Mouse (Mus musculus) cerebellum, postnatal 4 days (tissue): ENCODE results near the gene Stac3.
A peak's percentile ranks its signal among the peaks of the same experiment; 100 is the strongest.

Experiments
- DNase-seq, 2 experiments: peaks; one replicate each; pipeline ENCODE4 v3.0.0; 2022; ENCODE audit warnings: low spot score in 2 of 2, mixed read lengths in 1 of 2

The Stac3 gene

DNA sequence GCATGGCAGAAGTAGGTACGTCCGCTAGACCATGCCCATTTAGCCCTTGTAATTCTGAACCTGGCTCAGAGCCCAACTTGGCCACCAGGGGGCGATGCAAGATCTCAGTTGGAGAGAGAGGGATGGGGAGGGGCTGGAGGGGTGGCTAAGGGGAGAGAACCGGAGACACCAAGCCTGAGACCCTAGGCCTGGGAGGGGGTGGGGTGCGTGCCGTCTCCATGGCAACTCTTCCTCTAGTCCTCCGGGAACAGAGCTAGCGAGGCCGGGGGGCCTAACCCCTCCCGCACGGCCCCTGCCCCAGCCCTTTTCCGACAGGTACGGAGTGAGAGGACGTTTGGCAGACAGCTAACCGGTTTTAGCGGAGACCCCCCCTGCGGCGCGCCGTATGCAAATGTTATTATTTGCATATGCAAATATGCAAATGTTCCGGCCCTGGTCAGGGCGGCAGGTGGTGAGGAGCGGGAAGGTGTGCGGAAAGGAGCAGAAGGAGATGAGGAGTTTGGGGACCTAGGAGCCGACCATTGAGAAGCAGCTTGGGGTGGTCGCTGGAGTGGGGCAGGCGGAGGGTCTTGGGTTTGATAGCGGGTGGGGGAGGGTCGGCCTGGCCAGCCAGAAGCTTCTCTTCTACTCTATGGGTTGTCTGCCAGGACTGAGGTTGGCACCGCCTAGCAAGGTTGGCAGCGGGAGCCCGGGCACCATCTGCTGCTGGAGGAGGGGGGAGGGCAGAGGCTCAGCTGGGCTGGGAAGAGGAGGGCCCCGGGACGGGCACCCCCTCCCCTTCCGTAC is 7.8 kb downstream of the Stac3 start:
- peak; percentile 96 to 98 for DNase-seq

DNA sequence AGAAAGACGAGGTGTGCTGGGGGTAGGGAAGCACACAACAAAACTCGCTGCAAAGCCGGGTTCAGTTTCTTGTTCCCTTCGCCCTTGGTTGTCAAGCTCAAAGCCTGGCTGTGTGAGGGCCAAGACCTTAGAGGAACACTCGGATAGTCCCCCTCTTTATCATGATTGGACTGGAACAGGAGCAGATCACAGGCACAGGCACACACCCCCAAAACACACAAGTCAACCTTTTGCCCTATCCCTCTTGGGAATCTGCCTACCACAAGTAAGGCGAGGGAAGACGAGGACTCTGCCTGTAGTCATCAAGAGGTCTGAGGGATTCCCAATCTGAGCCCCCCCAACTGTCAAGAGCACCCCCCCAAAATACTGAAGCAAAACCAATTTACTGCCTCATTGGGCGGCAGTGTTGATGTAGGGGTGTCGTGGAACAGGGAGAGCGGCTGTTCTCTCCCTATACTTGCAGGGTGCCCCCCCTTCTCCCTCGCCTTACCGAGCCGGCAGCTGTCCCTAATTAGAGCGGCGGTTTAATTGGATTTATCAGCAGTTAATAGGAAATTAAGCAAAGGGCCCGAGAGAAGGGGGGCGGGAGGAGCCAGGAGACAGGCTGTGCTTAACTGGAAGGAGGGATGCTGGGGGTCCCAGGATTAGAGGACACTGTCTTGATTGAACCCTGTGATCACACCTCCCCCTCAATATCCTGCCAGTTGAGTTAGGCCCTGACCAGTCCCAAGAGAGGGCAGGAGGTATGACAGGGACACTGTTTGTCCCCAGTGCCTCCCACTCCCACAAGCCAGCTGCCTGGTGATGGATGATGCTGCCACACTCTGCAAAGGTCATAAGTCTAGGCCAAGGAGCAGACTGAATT is 8.6 kb downstream of the Stac3 start:
- DNase-seq: peak in 1 of 2 experiments; percentile 61

DNA sequence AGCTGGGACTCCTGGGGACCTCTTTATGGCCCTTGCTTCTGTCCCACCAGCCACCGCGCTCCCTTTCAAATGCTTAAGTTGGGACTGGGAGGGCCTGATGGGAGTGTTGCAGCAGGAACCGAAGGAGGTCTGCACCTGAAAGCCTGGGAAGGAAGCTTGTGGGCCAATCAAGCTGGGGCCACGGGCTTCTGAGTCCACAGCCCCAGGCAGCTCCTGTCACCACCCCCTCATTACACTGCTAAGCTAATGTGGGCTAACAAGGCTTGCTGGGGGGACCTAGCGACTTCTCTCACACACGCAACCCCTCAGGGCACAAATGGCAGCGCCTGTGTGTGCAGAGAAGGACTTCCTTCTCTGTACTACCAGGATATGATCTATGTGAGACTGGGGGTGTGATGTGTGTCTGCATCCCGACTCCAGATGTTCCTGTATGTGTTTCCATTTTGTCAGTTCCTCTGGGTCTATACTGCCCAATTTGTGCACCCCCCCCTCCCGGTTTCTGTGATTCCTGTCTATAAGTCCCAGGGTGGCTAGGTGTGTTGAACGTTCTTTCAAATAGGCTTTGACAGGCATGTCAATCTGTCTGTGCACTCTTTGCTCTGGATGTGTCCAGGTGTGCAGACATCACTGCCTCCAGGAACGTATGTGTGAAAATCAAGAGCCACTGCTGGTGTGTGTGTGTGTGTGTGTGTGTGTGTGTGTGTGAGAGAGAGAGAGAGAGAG is 9.6 kb downstream of the Stac3 start:
- no peak for DNase-seq

GRCm38 (mm10) chr10:127511634-127512306 is 10.3 kb downstream of the Stac3 start:
- peak; percentile 60 to 75 for DNase-seq

DNA sequence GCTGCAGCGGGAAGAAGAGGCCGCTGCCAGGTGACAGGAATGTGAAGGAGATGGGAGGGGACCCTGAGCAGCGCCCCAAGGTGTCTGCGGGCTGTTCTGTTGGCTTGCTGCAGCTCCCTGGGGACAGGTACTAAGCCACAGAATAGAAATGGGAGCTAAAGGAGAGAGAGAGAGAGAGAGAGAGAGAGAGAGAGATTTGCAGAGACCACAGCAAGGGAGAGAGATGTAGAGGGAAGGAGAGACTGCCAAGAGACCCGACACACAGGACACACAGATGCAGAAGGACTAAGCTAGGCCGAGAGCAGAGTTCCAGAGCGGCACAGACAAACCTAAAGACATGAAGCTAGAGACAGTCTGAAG is 10.8 kb downstream of the Stac3 start:
- DNase-seq: no peak

GRCm38 (mm10) chr10:127512813-127513212 is 11.3 kb downstream of the Stac3 start:
- DNase-seq: peak; percentile 91 to 98

DNA sequence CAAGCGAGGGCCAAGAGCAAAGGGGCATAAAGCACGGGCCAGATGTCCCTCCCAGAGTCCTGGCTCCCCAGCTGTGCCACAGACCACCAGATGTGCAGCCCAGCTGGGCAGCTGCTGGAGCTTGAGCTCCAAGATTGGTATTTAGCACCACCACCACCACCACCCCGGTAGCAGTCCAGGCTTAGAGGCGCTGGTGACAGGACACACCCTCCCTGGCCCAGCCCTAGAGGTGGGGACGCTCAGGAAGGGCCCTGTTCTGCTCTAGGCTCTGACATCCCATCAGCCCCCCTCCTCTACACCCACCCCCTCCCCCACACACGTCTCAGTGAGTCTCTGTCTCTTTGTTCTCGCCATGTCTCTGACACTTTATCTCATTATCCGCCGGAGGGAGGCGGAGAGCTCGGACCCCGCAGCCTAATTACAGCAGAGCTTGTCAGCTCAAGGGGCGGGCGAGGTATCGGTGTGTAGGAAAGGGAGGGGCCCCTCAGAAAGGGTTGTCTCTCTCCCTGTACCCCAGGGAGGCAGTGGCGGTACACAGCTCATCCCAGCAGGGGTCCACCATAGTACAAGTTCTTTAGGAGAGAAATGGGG is 12.1 kb downstream of the Stac3 start:
- DNase-seq: no peak

GRCm38 (mm10) chr10:127514111-127514698 is 12.7 kb downstream of the Stac3 start:
- DNase-seq: no peak

DNA sequence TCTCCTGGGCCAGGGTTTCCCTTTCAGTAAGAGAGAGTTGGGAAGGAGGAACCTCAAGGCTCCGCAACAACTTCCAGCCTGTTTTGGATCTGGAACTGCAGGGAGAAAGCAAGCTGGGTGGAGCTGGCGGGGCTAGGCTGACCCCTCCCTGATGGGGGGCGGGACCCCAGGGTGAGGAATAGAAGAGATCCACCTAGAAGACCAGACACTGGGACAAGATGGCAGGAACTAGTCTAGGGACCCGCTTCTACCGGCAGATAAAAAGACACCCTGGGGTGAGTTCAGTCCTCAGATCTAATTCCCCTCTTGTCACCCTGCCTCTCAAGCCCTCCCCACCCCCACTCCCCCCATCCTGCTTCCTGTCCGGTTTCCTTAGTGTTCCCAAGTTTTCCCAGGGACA is 13.3 kb downstream of the Stac3 start, which contains the start of gene Ndufa4l2:
Ndufa4l2 (plus strand) TSS at position 204 of the 400 bp plus-strand sequence.
- DNase-seq: no peak

DNA sequence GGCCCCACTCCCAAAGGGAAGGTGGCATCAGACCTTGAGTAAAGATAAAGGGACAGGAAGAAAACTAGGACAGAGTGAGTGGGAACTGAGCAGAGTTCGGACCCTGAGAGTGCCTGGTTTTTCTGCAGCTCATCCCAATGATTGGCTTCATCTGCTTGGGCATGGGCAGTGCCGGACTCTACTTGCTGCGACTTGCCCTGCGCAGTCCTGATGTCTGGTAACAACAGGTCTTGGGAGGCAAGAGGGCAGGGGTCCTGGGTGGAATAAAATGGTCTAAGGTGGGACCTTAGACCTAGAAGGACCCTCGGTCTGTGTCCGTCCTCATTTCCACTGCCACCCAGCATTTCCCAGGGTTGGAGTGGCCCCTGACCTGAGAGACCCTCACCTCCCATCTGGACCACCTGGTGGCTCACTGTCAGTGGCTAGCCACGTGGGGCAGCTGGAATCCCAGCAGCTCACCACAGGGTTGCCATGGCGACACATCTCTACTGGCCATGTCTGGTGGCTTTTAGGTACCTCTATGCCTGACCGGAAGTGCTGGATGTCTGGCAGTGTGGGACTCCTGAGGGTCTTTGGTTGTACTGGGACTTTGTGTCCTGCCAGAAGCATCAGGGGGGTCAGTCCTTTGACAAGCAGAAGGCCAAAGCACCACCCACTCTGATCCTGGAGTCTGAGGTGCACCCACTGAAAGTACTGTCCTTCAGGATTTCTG is 13.9 kb downstream of the Stac3 start:
- DNase-seq: no peak

GRCm38 (mm10) chr10:127515983-127516459 is 14.5 kb downstream of the Stac3 start:
- DNase-seq: no peak

- DNase-seq: no peak
Measured at GRCm38 (mm10) chr10:127516576-127517260, 15.2 kb downstream of the Stac3 start.

DNA sequence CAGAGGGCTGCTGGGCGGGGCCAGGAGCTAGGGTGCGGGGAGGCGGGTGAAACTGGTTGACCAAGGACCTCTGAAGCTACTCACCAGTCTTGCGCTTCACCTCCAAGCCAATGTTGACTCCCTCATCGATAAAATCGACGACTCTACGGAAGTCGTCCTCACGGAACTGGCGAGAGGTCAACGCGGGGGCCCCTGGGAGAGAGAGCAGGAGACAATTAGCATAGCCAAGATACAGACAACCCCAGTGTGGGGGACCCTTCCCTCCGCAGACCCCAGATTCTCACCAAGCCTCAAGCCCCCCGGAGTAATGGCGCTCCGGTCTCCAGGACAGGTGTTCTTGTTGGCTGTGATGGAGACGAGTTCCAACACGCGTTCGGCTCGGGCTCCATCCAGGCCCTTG is 16.5 kb downstream of the Stac3 start:
- no peak for DNase-seq

DNA sequence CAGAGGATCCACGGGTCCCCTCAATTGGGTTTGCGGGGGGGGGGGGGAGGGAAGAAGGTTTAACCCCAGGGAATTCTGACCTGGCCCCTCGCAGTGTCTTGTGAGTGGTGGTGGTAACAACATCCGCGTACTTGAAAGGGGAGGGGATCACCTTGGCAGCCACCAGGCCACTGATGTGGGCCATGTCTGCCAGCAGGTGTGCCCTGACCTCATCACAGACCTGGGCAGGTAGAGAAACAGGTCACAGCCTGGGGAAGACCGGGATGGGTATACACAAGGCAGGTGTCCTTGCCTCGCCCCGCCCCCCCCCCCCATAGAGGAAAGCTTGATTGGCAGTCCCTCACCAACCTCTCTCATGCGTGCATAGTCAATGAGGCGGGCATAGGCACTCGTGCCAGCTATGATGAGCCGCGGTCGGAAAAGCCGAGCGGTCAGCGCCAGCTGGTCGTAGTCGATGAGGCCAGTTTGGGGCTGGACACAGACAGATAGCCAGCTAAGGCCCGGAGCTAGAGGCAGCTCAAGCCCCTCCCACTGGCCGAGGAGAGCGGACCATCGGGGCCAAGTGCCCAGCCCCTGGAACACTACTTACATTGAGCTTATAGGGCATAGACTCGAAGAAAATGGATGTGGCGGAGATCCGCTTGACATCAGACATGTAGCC is 17.7 kb downstream of the Stac3 start:
- no peak for DNase-seq

DNA sequence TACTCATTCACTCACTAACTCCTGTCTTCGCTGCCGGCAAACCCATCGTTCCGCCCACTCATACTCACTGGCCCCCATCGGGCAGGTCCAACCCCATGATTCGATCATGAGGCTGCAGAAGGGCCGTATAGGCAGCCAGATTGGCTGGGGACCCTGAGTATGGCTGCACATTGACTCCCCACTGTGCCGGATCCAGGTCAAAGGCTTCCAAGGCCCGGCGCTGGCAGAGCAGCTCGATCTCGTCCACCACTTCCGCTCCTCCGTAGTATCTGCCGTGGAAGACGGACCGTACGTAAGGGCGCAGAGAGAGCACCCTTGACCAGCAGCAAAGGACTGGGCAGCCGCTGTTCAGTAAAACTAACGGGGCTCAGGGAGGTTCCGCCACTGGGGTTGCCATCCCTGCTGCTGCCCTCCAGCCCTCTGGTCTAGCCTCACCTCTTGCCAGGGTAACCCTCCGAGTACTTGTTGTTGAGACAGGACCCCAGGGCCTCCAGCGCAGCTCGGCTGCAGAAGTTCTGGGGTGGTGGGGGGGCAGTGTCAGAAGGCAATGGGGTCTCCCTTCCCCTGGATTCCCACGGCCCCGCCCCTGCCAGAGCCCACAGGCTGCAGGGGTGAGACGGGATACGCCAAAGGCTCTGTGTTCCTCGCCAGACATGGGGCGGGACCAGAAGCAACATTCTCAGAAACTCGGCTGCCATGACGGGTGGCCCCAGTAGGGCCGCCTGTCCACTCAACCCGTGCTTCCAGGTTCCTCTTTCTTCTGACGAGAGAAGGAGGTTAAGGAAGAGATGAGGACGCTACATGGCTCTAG is 18.6 kb downstream of the Stac3 start:
- DNase-seq: no peak

DNA sequence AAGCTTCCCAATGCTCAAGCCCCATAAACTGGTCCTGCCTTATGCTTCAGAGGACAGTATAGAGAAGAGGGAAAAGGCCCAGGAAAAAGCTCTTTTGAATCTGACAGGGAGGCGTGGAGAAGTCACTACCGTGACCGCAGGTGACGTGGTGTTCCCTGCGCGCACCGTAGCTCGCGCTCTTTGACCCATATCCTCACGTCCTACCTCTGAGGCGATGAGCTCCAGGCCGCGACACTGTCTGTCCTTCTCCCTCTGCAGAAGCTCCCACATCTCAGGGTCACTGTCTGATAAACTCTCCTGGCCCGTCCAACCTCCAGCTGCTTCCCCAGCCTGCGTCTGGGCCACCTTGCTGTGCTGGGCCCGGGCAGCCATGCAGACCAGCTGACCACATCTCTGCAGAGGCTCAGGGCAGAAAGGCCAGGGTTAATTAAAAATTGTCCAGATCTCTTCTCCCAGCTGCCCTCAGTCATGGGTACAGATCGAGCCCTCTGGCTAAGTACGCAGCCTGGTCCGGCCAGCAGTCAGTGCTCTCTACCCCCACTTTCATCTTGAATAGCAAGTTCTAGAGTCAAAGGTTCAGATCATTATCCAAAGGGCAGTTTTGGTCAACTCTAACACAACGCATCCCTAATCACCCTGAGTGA is 19.4 kb downstream of the Stac3 start:
- no peak for DNase-seq

GRCm38 (mm10) chr10:127521611-127522080 is 20.2 kb downstream of the Stac3 start:
- DNase-seq: no peak
